Mouse (Mus musculus) c-Kit-positive CD71-negative TER-119-negative erythroid progenitor cells, embryonic 14.5 days (primary cell): ENCODE measurements around the gene Nemf.
"Not testable (repeated sequence)": the region's sequence is repeated elsewhere in the genome, so short reads cannot be mapped to it uniquely, and the experiment has no call there.

Source experiments
- DNase-seq: peaks from one replicate; pipeline ENCODE4 v3.0.0-alpha.2; 2013; ENCODE audit warnings: low read depth

Nemf gene

GRCm38 (mm10) chr12:69356546-69357299 is at the start of gene Nemf:
Gene Nemf, minus strand, starts transcription at chr12:69357165.
- peak; percentile 85 for DNase-seq

DNA sequence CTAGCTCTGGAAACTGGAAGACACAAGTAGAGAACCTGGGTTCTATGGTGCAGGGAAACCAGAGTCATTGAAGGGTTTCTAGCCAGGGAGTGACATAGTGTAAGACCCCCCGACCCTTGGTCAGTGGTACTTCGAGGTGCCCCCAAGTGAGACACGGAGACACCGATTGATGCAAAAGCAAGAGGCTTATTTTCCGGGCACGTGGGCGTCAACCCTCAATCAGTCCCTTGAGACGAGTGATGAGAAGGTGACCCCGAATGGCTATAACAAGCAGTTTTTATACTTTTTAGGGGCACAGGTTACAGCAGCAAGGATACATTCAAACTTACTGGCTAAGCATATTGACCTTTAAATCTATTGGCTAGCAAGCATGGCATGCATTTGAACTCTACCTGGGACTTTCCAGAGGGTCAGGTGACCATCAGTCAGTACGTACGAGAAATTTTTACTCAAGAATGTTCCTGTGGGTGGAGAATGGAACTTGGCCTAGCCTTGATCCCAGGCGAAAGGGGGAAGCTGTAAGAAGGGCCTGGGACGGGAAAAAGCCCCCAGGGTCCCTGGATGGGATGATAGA is 45.7 kb upstream of the Nemf start:
- no peak for DNase-seq

DNA sequence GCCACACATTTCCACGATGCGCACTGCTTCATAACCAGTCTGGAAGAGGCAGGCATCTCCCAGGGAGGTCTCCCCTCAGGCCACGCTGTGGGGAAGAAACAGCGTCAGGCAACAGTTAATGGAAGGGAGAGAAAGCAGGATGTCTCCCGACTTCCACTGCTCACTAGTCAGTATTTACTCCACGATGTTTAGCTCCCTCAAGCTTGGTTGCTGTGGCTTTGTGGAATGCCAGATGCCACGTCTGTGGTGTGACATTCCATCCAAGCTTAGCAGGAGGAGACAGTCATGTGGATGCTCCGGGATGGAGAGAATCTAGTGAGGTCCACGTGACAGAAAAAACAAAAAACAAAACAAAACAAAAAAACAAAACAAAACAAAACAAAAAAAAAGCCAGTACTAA is 45.1 kb upstream of the Nemf start:
- no peak for DNase-seq

GRCm38 (mm10) chr12:69400871-69401286 is 43.9 kb upstream of the Nemf start:
- DNase-seq = no peak

DNA sequence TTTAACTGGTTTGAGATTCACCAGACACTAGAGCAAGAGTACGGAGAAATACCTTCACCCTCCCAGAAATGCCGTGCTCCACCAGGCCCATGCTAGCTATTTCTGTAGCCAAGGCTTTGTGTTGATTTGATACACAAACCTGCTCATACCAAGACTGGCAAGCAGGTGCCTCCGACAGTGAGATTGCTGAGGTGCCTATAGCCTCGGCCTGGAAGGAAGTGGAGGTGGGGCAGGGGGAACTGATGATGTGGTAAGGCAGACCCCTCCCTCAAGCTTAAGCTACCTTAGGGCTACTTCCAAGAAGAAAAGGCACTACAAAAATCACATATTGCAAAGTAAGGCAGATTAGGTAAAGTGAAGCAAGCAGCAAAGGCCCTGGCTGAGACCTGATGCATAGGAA is 43.4 kb upstream of the Nemf start:
- DNase-seq = no peak

GRCm38 (mm10) chr12:69394456-69394855 is 37.5 kb upstream of the Nemf start:
- DNase-seq = no peak

GRCm38 (mm10) chr12:69393076-69393475 is 36.1 kb upstream of the Nemf start:
- no peak for DNase-seq

DNA sequence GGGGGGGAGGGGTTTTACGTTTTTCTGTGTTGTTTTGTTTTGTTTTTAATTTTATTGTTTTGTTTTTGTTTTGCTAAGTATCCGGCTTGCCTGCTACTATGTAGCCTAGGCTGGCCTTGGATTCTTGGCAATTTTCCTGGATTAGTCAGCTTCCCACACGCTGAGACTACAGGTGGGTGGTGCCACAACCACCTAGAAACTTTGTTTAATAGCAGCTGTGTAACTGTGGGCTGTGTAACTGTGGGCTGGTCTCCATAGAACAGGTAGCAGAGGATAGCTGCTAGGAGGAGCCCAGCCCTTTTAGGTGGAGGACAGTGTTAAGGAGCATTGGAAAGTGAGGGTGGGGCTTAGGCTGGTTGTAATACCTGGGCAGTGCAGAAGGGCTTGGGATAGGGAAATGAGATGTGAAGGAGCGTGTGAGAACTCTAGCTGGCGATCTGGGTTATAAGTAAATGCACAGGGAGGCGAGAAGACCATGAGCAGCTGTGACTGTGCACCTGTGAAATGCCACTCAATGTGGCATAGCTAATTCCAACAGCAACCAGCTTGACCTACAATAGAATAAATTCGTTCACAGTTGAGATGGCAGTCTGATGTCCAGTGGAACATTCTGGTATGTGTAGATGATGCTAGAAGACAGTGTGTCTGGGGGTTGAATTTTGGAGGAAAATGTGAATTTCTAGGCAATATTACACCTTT is 33.2 kb upstream of the Nemf start:
- no peak for DNase-seq

- DNase-seq = no peak
Measured at GRCm38 (mm10) chr12:69389273-69389938, 32.4 kb upstream of the Nemf start.

- DNase-seq = no peak
Measured at GRCm38 (mm10) chr12:69388321-69388869, 31.4 kb upstream of the Nemf start.

- not testable (repeated sequence) for DNase-seq
Measured at GRCm38 (mm10) chr12:69386281-69386732, 29.3 kb upstream of the Nemf start.

- DNase-seq = no peak
Measured at GRCm38 (mm10) chr12:69385542-69386280, 28.7 kb upstream of the Nemf start.

- no peak for DNase-seq
Measured at GRCm38 (mm10) chr12:69384606-69385005, 27.6 kb upstream of the Nemf start.

DNA sequence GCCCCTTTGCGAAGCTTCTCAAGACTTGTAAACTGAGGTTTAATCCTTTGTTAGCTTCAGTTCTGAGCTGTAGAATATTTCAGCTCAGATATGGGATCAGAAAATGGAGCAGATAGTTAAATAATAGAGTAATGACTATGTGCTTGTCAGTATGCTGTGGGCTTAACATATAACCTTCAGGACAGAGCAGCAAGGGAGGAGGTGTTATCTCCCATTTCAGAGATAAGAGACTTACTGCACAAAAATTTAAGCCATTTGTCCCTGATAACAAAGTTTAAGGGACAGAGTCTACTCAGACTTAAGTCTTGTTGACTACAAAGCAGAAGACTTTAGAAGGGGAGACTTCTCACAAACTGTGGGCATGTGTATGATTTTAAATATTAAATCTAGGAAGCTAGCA is 25.9 kb upstream of the Nemf start:
- no peak for DNase-seq

DNA sequence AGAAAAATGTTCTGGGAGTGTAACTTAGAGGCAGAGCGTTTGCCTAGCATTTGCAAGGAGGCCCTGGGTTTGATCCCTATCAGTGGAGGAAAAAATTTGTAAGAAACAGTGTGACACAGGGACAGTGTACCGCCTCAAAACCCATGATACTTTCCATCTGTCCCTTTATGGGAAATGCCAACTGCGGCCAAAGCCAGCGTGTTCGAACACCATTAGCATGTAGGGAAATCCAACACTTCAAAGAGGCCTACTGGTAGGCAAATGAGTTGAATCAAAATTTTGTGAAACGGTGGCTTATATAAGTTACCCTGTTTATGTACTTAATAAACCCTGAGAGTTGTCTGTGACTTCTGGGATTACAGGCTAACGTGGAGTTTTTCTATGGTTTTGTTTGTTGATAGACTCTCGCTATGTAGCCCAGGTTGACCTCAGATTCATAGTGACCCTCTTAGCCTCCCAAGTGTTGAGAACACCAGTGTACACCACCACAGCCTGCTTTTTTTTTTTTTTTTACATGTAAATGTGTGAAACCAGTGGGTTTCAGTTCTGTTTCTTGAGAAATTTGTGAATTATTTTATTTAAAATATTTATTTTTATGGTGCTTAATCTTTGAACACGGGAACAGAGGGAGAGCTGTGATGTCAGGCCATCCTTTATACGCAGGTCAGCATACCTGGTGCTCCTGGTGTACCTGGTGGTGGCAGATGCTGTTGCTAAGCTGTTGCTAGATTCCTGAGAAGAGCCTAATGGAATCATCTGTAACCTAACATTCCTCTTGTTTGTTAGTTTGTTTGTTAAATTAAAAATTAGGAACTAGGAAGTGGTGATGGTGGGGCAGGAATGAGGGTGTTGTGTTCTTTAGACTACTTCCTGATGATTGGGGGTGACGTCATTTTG is 21.8 kb upstream of the Nemf start:
- no peak for DNase-seq

DNA sequence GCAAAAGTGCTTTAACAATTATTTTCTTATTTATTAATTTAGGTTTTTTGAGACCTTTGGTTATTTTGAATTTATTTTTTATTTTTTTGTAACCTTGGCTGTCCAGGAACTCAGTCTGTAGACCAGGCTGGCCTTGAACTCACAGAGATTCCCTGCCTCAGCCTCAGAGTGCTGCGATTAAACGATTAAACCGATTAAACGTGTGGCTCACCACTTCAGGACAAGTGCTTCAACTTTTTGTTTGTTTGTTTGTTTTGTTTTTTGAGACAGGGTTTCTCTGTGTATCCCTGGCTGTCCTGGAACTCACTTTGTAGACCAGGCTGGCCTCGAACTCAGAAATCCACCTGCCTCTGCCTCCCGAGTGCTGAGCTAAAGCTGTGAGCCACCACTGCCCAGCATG is 20.7 kb upstream of the Nemf start:
- not testable (repeated sequence) for DNase-seq

- DNase-seq = no peak
Measured at GRCm38 (mm10) chr12:69377188-69377587, 20.2 kb upstream of the Nemf start.

- no peak for DNase-seq
Measured at GRCm38 (mm10) chr12:69376132-69376531, 19.2 kb upstream of the Nemf start.

DNA sequence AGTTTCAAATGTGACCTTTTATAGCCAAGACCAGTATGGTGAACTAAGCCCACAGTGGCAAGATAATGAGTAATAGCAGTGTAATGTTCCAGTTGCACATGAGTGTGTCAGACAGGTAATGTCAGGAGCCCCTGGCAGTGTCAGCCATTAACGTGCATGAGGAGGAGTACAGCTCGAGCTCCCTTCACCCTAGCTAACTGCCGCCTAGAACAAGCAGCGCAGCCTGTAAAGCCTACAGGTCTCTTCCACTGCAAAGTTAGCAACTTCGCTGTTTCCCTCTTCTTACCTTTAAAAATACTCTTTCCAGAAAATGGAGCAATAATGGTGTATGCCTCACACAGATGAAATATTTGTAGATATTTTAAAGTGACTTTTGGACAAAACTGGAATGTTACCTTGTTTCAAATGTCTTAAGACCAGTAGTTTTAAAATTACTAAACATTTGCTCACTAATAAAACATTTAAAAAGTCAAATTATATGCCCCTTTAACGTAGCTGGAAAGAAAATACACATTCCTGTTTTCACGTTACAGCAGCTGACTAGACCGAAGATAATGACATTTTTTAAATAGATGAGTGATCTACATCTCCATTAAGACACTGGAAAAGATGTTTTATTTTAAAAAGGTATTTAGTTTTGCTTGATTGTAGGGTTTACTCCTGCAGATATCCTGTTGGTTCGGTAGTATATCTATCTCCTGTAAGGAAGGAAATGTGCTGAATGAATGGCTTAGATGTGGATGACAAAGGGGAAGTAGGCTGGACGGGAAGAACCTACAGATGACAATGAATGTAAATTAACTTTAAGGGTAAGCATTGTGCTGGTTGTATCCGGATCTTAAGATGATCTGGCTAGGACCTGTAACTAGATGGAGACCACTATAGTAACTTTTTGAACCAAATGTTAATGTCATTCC is 17.1 kb upstream of the Nemf start:
- DNase-seq = no peak
